Mouse (Mus musculus) megakaryocyte progenitor cell, adult 5-6 weeks (primary cell): ENCODE measurements around the gene Tmc3. TPM values are rescaled to one million over a fixed set of nuclear protein-coding genes. Genes with fewer than 3 reads are reported as not detected.

Source experiments
- ATAC-seq: replicated peaks from 2 replicates; pipeline ENCODE4 v1.8.0; 2016; ENCODE audit warnings: mild to moderate bottlenecking, moderate TSS enrichment, inconsistent platforms; ENCODE audit not compliant: poor library complexity
- total RNA-seq, 2 experiments: library from RNA; stranded (forward) in 1 of 2; stranded (reverse) in 1 of 2; fragments of 157-497, 149-512 nt in 1 of 2; fragments of 200-1000 nt in 1 of 2; gene quantifications; 2 replicates each; pipeline versions ENCODE4 v1.2.3 to v1.2.4; 2015 to 2017

The Tmc3 gene
- total RNA-seq, 2 experiments from 2014 or later, result 0.17 TPM; not detected in 1

- no peak for ATAC-seq
Observed at GRCm38 (mm10) chr7:83666087-83666595, 81.4 kb downstream of the Tmc3 start.

DNA sequence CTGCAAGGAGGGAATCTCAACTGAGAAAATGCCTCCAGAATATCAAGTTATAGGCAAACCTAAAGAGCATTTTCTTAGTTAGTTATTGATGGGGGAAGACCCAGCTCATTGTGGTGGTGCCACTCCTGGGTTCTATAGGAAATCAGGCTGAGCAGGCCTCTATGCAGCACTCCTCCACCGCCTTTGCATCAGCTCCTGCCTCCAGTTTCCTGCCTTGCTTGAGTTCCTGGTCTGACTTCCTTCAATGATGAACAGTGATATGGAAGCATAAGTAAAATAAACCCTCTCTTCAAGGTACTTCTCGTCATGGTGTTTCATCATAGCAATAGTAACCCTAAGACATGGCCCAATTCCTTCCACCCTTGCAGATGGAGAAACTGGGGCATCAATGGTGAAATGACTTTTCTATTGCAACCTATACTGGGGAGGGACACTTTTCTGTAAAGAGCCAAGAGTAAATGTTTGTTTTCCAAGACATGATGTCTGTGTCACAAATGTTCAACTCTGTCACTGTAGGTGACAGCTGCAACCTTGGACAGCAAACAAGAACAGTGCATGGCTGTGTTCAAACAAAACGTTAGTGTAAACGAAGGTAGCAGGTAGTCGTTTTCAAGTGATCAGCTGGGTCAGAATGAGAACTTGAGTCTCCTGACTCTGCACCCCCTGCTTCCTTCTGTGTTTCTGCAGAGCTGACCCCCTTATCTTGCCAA lies 83.4 kb downstream of the Tmc3 start:
- peak; percentile 69 for ATAC-seq

DNA sequence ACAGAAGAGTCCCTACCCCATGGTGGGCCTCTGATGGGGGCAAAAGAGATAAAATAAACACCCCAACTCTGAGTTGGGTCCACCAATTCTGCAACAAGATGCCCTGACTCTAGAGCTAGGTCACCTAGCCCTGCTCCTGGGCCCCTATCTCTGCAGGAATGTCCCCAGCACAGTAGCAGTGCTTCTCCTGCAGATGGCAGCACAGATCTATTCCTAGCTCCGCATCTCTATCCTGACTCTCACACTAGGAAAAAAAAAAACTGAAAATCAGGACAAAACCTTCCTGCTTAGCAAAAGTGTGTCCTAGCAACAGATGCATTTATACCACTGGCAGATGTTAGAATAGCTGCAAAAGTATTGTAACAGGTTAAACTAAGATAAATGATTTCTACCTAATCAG lies 84.0 kb downstream of the Tmc3 start:
- ATAC-seq, result peak; percentile 80

GRCm38 (mm10) chr7:83671573-83671972 lies 86.8 kb downstream of the Tmc3 start:
- no peak for ATAC-seq

Other genes with a start within 250 kb of the Tmc3 start
- 9.4 and 11.3 TPM in 2 replicates for gene Stard5, start 47.0 kb downstream of the Tmc3 start, total RNA-seq (2015)
- gene Stard5, start 47.0 kb downstream of the Tmc3 start, total RNA-seq (2017), result 10.0 and 11.0 TPM in 2 replicates
- 18.6 and 20.8 TPM in 2 replicates for gene Il16, start 160.8 kb downstream of the Tmc3 start, total RNA-seq (2015)
- gene Il16, start 160.8 kb downstream of the Tmc3 start, total RNA-seq (2017), result 66.4 and 71.6 TPM in 2 replicates
- not detected in 2 replicates for gene Cfap161, start 210.0 kb downstream of the Tmc3 start, total RNA-seq (2015)
- not detected in 2 replicates for gene Cfap161, start 210.0 kb downstream of the Tmc3 start, total RNA-seq (2017)